Mouse (Mus musculus) limb, embryonic 11.5 days (tissue): ENCODE data around the gene Ptger2. TPM values are rescaled to one million over a fixed set of nuclear protein-coding genes. Genes with fewer than 3 reads are reported as not detected.

ENCODE experiments used
- microRNA counts: library from miRNA; unstranded; fragments of <30 nt; microRNA quantifications from one replicate; lab custom pipeline; 2016
- microRNA-seq: library from miRNA; unstranded; fragments of <30 nt; microRNA quantifications from one replicate; pipeline ENCODE4, GENCODE M21; 2016
- polyA plus RNA-seq: library from polyadenylated mRNA; unstranded; fragments of >200 nt; fragmentation: Nextera tagmentation; extraction: Ambion mirVana; gene quantifications from 2 replicates; pipeline ENCODE4 v1.2.1, GENCODE M21; 2014

Ptger2 gene
- polyA plus RNA-seq, 1 experiment from 2014 or later: not detected

MicroRNAs encoded within 50 kb of the gene (microRNA counts, 519-probe panel; counts per million panel counts)
- microRNA mmu-miR-327 (lab: Ali Mortazavi, UCI): not detected

Small RNA genes lying within 50 kb of the gene (microRNA-seq; reads per million reads assigned to microRNA genes)
- gene Mir327: not detected

Other genes with a start within 250 kb of the Ptger2 start
- gene Gm8267, start 237.9 kb upstream of the Ptger2 start, polyA plus RNA-seq: not detected in 2 replicates
- 0.07 TPM in 1 of 2 replicates, not detected in the other for gene Ptgdr, start 128.8 kb upstream of the Ptger2 start, polyA plus RNA-seq
- gene Gpr137c, start 231.5 kb downstream of the Ptger2 start, polyA plus RNA-seq: 3.7 and 4.4 TPM in 2 replicates
- 14.1 and 16.0 TPM in 2 replicates for gene Txndc16, start 232.1 kb downstream of the Ptger2 start, polyA plus RNA-seq